Mouse (Mus musculus) C2C12 (cell line): ENCODE data around the gene Zfand3. TPM values are rescaled to one million over a fixed set of nuclear protein-coding genes. Genes with fewer than 3 reads are reported as not detected.

Experiments used
- H3K27me3 ChIP-seq: one replicate; pipeline ENCODE4 v1.6.1; 2011; ENCODE audit not compliant: control insufficient read depth, insufficient read depth, insufficient read length
- H3K36me3 ChIP-seq: one replicate; pipeline ENCODE4 v1.6.1; 2011; ENCODE audit not compliant: control insufficient read depth, insufficient read depth
- H3K4me3 ChIP-seq: one replicate; pipeline ENCODE4 v1.5.1; 2011; ENCODE audit warnings: mild to moderate bottlenecking, control low read depth; ENCODE audit not compliant: poor library complexity, insufficient read depth, severe bottlenecking
- H3K79me2 ChIP-seq: one replicate; pipeline ENCODE4 v1.6.1; 2011; ENCODE audit not compliant: control insufficient read depth, insufficient read depth
- H3K79me3 ChIP-seq: one replicate; pipeline ENCODE4 v1.6.1; 2011; ENCODE audit warnings: low read depth, control low read depth
- H3ac ChIP-seq: one replicate; pipeline ENCODE3; 2011; ENCODE audit warnings: low read depth; ENCODE audit not compliant: control insufficient read depth, insufficient read length
- CEBPB ChIP-seq: IDR thresholded peaks from one replicate; pipeline ENCODE4 v1.6.1; 2011; ENCODE audit warnings: low read depth, mild to moderate bottlenecking, control low read depth, moderate library complexity
- CTCF ChIP-seq: IDR thresholded peaks from one replicate; pipeline ENCODE4 v1.5.1; 2011; ENCODE audit not compliant: control insufficient read depth, insufficient read depth, insufficient read length
- FOSL1 ChIP-seq: IDR thresholded peaks from one replicate; pipeline ENCODE4 v1.8.0; 2011; ENCODE audit warnings: mild to moderate bottlenecking, low read length; ENCODE audit not compliant: poor library complexity, insufficient read depth, severe bottlenecking
- MAX ChIP-seq: IDR thresholded peaks from one replicate; pipeline ENCODE4 v1.6.1; 2011; ENCODE audit warnings: mild to moderate bottlenecking, control low read depth
- MYOD1 ChIP-seq: IDR thresholded peaks from one replicate; pipeline ENCODE4 v1.6.1; 2011; ENCODE audit warnings: low read depth; ENCODE audit not compliant: control insufficient read depth, insufficient read length
- MYOG ChIP-seq: IDR thresholded peaks from one replicate; pipeline ENCODE4 v1.6.1; 2011; ENCODE audit not compliant: control insufficient read depth, insufficient read length; ENCODE audit errors: extremely low read depth
- USF1 ChIP-seq: IDR thresholded peaks from one replicate; pipeline ENCODE4 v1.6.1; 2011; ENCODE audit warnings: low read depth, mild to moderate bottlenecking, control low read depth, moderate library complexity
- polyA plus RNA-seq: library from polyadenylated mRNA; unstranded; fragments of >200 nt; fragmentation: generic; extraction: Trizol; gene quantifications from one replicate; pipeline ENCODE4 v1.2.1, GENCODE M21; 2012; ENCODE audit warnings: missing spikeins

Zfand3 gene
- polyA plus RNA-seq, 1 experiment, result 78.6 TPM

DNA sequence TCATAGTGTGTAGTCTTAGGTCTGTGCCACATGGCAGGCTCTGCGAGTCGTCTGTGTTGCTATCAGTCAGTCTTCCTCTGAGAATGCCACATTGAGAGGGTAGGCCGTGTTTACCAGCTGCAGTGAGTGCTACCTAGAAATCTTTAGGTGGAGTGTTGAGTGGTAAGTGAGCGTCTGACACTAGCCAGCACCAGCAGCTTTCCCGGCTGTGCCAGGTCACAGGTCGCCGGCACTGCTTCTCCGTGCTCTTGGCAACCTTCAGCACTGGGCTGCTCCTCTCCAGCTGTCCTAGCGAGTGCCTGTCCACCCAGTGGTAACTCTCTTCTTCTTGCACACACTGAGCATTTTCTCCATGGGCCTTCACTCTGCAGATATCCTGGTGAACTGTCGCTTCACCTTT lies 193.9 kb downstream of the Zfand3 start:
- peaks cover 35% of the 10 kb centered on the region for H3K36me3 ChIP-seq
- no peaks in the 10 kb centered on the region for H3K27me3 ChIP-seq
- no peak overlapping the region for H3ac ChIP-seq
- peaks cover 67% of the 10 kb centered on the region for H3K79me2 ChIP-seq
- peaks cover 24% of the 10 kb centered on the region for H3K79me3 ChIP-seq
- H3K4me3 ChIP-seq, result no peak overlapping the region
- TF ChIP-seq FOSL1 (no peak), USF1 (no peak), CTCF (no peak), CEBPB (no peak), MYOD1 (no peak)

DNA sequence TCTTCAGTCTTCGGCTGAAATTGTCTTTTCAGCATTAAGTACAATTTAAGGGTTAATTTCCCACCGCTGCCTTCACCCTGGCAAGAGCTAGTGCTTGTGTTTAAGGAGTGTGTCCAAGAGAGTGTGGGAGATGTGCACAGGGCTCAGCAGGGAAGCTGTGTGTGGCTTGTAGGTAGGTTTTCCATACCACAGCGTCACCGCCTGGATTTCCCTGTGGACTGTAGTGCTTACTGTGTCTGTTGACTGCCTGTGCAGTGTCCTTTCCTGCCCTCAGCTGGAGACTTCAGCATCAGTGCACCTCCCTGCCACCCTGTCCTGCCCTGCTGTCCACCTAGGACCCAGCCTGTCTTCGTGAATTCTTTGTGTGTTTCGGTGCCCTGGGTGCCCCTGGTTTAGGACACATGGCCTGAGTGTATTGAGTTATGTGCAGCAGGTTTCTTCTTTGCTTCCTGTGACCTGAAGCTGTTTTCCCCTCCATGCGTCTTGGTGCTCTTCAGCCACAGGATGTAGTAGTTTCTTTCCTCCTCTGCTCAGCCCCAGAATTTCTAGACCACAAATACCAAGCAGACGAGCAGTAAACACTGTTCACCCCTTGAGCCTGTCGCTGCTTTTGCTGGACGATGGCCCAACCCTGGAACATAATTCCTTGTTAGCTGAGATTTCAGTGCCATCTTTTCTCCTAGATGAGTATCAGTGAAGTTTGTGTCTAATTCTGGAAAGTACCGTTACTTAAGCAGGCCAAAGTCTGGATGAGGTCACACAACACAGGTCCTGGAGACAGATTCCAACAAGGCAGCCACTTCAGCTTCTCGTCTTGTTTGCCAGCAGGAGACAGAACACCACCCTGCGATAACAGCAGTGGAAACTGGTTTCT lies 195.1 kb downstream of the Zfand3 start:
- Histone ChIP-seq H3ac (no peak overlapping the region), H3K79me3 (peaks cover 24% of the 10 kb centered on the region), H3K36me3 (peaks cover 23% of the 10 kb centered on the region), H3K79me2 (peaks cover 75% of the 10 kb centered on the region), H3K4me3 (no peak overlapping the region), H3K27me3 (no peaks in the 10 kb centered on the region)
- TF ChIP-seq CTCF, result no peak
- no peak for TF ChIP-seq CEBPB
- TF ChIP-seq MYOD1, result no peak
- no peak for TF ChIP-seq MYOG
- no peak for TF ChIP-seq MAX
- no peak for TF ChIP-seq FOSL1

DNA sequence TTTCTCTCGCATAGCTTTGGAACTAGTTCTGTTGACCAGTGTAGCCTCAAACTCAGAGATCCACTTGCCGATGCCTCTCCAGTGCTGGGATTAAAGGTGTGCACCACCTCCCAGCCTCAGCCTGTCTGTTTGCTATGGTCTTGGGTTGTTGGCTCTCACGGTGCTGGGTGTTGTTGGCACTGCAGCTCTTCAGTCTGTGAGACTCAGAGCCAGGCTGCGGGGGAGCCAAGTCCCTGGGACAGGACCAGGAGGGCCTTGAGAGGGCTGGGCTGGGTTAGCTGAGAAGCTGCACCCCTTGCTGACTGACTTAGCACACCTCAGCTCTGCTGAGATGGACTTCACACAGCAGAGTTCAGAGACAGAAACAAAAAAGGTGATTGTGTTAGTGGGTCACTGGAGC lies 195.8 kb downstream of the Zfand3 start:
- no peak overlapping the region for H3ac ChIP-seq
- peaks cover 20% of the 10 kb centered on the region for H3K36me3 ChIP-seq
- TF ChIP-seq MYOD1 (no peak), FOSL1 (no peak), USF1 (no peak), MYOG (no peak), MAX (no peak), CEBPB (no peak), CTCF (no peak)
- H3K79me2 ChIP-seq, result peaks cover 81% of the 10 kb centered on the region
- peaks cover 20% of the 10 kb centered on the region for H3K79me3 ChIP-seq
- no peak overlapping the region for H3K4me3 ChIP-seq
- H3K27me3 ChIP-seq, result no peaks in the 10 kb centered on the region

DNA sequence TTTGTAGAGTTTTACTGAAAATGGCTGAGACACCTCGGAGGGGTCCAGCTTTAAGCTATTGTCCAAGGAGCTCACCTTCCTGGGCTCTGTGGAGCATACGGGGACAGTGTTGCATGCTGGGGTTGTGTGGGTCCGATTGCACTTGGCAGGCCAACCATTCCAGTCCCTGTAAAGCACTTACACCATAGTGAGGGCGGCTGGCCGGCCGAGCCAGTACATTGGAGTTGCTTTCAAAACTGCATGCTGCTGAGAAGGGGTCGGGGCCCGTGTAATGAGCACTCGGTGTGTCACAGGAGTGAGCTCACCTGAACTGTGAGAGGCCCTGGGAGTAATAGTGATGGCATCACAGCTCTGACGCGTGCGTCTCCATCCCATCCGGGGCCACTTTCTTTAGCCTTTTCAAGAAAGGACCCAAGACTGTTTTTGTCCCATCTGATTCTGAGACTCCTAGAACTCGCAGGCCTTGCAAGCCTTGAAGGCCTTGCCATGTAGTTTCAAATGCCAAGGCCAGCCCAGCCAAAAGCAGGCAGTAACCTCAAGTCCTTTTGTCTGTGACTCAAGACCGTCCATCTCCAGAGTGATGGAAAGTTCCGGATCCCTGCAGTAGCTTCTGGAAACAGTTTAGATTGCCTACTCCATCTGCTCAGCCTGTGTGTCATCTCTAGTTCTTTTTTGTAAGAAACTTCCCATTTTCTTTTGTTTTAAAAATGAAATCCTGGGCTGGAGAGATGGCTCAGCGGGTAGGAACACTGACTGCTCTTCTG lies 200.7 kb downstream of the Zfand3 start:
- Histone ChIP-seq H3ac (no peak overlapping the region), H3K79me3 (peaks cover 14% of the 10 kb centered on the region), H3K4me3 (no peak overlapping the region), H3K27me3 (no peaks in the 10 kb centered on the region), H3K79me2 (peaks cover 62% of the 10 kb centered on the region), H3K36me3 (peaks cover 15% of the 10 kb centered on the region)
- TF ChIP-seq MAX (no peak), CTCF (no peak), USF1 (no peak), FOSL1 (no peak), MYOG (no peak), CEBPB (no peak), MYOD1 (no peak)

DNA sequence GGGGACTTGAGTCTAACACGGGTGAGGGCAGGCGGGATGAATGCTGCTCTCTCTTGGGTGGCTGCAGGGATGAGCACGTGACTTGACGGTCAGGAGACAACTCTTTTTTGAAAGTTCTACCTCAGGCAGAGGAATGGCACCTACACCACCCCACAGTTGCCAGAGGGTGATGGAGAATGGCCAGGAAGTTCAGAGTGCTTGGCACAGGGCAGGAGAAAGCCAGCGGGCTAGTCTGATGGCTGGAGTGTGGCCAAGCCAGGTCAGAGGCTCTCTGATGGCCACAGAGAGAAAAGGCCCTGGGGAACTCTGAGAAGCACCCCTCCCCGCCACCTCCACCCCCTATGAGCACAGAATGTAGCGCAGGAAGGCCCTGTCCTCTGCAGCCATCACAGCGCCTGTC lies 205.7 kb downstream of the Zfand3 start:
- Histone ChIP-seq H3K27me3 (no peaks in the 10 kb centered on the region), H3K79me2 (peaks cover 12% of the 10 kb centered on the region), H3K79me3 (no peaks in the 10 kb centered on the region), H3ac (no peak overlapping the region), H3K4me3 (no peak overlapping the region), H3K36me3 (peaks cover 20% of the 10 kb centered on the region)
- TF ChIP-seq CTCF (no peak), MYOD1 (no peak), MAX (no peak)

DNA sequence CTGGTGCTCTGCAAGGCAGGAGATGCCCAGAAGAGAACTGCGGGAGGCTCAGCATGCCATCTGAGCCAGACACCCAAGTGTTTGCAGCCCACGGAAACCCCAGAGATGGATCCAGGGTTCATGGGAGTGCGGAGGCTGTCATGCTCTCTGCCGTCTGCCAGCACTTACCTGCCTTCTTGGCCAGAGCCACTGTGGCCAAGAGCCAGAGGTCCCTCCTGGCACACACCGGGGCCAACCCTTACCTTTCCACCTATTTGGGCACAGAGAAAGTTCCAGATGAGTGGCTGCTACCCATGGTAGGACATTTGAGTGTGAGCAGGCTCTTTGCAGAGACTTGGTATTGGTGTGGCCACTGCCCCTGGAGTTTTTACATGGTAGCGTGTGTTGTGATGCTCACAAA lies 206.4 kb downstream of the Zfand3 start:
- Histone ChIP-seq H3K27me3 (no peaks in the 10 kb centered on the region), H3K79me2 (peaks cover 5% of the 10 kb centered on the region), H3K4me3 (no peak overlapping the region), H3ac (no peak overlapping the region), H3K79me3 (no peaks in the 10 kb centered on the region), H3K36me3 (peaks cover 20% of the 10 kb centered on the region)
- no peak for TF ChIP-seq MYOD1
